Mouse (Mus musculus) kidney, adult 9 months (tissue): ENCODE measurements at regions not wholly inside any gene's neighbourhood (a gene's known extent, or its start where the extent isn't known, plus 50 kb on each side); places are given as distances from the start of the nearest gene placed in this dataset.
"Not testable (repeated sequence)": the region's sequence is repeated elsewhere in the genome, so short reads cannot be mapped to it uniquely, and the experiment has no call there.

Source experiments
- DNase-seq: peaks from one replicate; pipeline ENCODE4 v3.0.0; 2022

- DNase-seq, result no peak
These were observed 85.6 kb downstream of the Gxylt1 start for GRCm38 (mm10) chr15:93189266-93189855.

- no peak for DNase-seq
These were observed 98.8 kb downstream of the Gxylt1 start for GRCm38 (mm10) chr15:93176221-93176620.

- DNase-seq, result no peak
These were observed 106.2 kb downstream of the Gxylt1 start for GRCm38 (mm10) chr15:93168784-93169183.

- DNase-seq, result no peak
These were observed 107.5 kb downstream of the Gxylt1 start for GRCm38 (mm10) chr15:93167451-93167850.

GRCm38 (mm10) chr15:93161924-93162910 lies 112.8 kb downstream of the Gxylt1 start:
- DNase-seq, result no peak

- no peak for DNase-seq
These were observed 113.7 kb downstream of the Gxylt1 start for GRCm38 (mm10) chr15:93161329-93161728.

GRCm38 (mm10) chr15:93155756-93156155 lies 119.2 kb downstream of the Gxylt1 start:
- no peak for DNase-seq

- DNase-seq, result no peak
These were observed 121.0 kb downstream of the Gxylt1 start for GRCm38 (mm10) chr15:93154022-93154421.

GRCm38 (mm10) chr15:93144899-93145298 lies 130.1 kb downstream of the Gxylt1 start:
- DNase-seq, result no peak

GRCm38 (mm10) chr15:93144264-93144663 lies 130.7 kb downstream of the Gxylt1 start:
- no peak for DNase-seq

- DNase-seq, result no peak
These were observed 141.6 kb downstream of the Gxylt1 start for GRCm38 (mm10) chr15:93133379-93133778.

GRCm38 (mm10) chr15:93131056-93131455 lies 143.9 kb downstream of the Gxylt1 start:
- no peak for DNase-seq

GRCm38 (mm10) chr15:93125261-93125660 lies 149.7 kb downstream of the Gxylt1 start:
- no peak for DNase-seq

GRCm38 (mm10) chr15:93121156-93121555 lies 153.8 kb downstream of the Gxylt1 start:
- no peak for DNase-seq

GRCm38 (mm10) chr15:93117806-93118205 lies 157.2 kb downstream of the Gxylt1 start:
- not testable (repeated sequence) for DNase-seq

- DNase-seq, result no peak
These were observed 159.3 kb downstream of the Gxylt1 start for GRCm38 (mm10) chr15:93115674-93116102.

GRCm38 (mm10) chr15:93104936-93105335 lies 170.0 kb downstream of the Gxylt1 start:
- DNase-seq, result no peak

GRCm38 (mm10) chr15:93103426-93103825 lies 171.6 kb downstream of the Gxylt1 start:
- DNase-seq, result no peak

- no peak for DNase-seq
These were observed 173.1 kb downstream of the Gxylt1 start for GRCm38 (mm10) chr15:93101881-93102280.

- DNase-seq, result no peak
These were observed 174.1 kb downstream of the Gxylt1 start for GRCm38 (mm10) chr15:93100837-93101236.

- no peak for DNase-seq
These were observed 175.1 kb downstream of the Gxylt1 start for GRCm38 (mm10) chr15:93099840-93100239.

- DNase-seq, result no peak
These were observed 178.6 kb downstream of the Gxylt1 start for GRCm38 (mm10) chr15:93096335-93096734.

GRCm38 (mm10) chr15:93095224-93095623 lies 179.8 kb downstream of the Gxylt1 start:
- no peak for DNase-seq
